Mouse (Mus musculus): ENCODE measurements at regions not wholly inside any gene's neighbourhood (a gene's known extent, or its start where the extent isn't known, plus 50 kb on each side); places are given as distances from the start of the nearest gene placed in this dataset.

GRCm38 (mm10) chr8:126667086-126667720 is 73.4 kb upstream of the Irf2bp2 start:
- no peak for TF ChIP-seq POLR2A (IDR thresholded peaks at IDR 0.05; ENCODE audit: low read depth, low read length)
- TF ChIP-seq CTCF (IDR thresholded peaks at IDR 0.05; ENCODE audit: borderline replicate concordance, insufficient read depth, low read length), result no peak

Data from embryonic fibroblast, embryonic 13.5 days (primary cell).